Mouse (Mus musculus) lung, adult 18-20 months (tissue): ENCODE results near the gene Smim23.

Source experiments
- DNase-seq, 2 experiments: peaks; one replicate each; pipeline ENCODE4 v3.0.0; 2022; ENCODE audit warnings: mixed read lengths in 2 of 2

The Smim23 gene

DNA sequence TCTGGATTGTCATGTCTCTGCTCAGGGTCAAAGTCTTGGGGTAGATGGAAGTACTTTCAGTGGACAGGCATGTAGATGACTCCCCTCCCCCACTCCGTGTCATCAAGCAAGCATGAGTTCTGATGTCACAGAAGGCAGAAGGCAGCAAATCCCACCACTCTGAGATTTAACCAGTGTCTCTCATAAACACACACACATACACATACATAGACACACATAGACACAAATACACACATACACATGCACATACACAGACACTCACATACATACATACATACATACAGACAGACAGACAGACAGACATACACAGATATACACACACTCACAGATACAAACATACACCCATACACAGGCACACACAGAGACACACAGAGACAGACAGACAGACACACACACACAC lies at the start of gene Smim23:
Gene Smim23, minus strand, starts transcription at position 101 of the 400 bp plus-strand sequence.
- no peak for DNase-seq

- peak; percentile 14 to 43 for DNase-seq
Measured at GRCm38 (mm10) chr11:32868619-32869383, 44.4 kb upstream of the Smim23 start.

- no peak for DNase-seq
Measured at GRCm38 (mm10) chr11:32864615-32865014, 40.2 kb upstream of the Smim23 start.

GRCm38 (mm10) chr11:32857418-32857879 lies 33.0 kb upstream of the Smim23 start:
- no peak for DNase-seq

DNA sequence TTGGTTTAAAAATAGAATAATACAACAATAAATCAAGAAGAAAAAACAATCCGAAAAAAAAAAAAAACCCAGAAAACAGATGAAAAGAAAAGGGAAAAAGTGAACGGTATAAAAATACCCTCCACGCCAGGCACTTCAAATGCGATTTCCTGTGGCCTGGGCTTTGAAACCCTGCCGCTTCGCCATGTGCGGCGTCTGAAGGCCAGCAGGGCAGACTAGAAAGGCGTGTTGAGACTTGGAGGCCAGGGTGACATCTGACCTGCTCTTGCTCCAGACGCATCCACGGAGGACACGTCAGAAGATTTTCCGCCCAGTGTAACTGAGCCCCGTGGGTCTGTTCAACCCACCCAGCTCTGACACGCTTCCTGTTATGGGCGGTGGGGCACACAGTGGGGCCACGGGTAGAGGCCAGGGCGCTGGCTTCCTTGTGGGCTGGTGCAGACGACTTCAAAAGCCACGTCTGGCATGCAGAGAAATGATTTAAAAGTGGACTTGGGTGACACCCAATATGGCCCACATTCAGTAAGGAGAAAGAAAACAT lies 22.3 kb upstream of the Smim23 start:
- DNase-seq: no peak

- no peak for DNase-seq
Measured at GRCm38 (mm10) chr11:32841169-32841568, 16.8 kb upstream of the Smim23 start.

GRCm38 (mm10) chr11:32840256-32840655 lies 15.9 kb upstream of the Smim23 start:
- DNase-seq: no peak

- no peak for DNase-seq
Measured at GRCm38 (mm10) chr11:32835022-32835421, 10.6 kb upstream of the Smim23 start.

- DNase-seq: no peak
Measured at GRCm38 (mm10) chr11:32834367-32834918, 10.0 kb upstream of the Smim23 start.

- no peak for DNase-seq
Measured at GRCm38 (mm10) chr11:32817566-32817965, 6.8 kb downstream of the Smim23 start.

- DNase-seq: no peak
Measured at GRCm38 (mm10) chr11:32814286-32814685, 10.1 kb downstream of the Smim23 start.

- DNase-seq: no peak
Measured at GRCm38 (mm10) chr11:32809091-32809490, 15.3 kb downstream of the Smim23 start.

- peak; percentile 18 to 24 for DNase-seq
Measured at GRCm38 (mm10) chr11:32805958-32806357, 18.4 kb downstream of the Smim23 start.

DNA sequence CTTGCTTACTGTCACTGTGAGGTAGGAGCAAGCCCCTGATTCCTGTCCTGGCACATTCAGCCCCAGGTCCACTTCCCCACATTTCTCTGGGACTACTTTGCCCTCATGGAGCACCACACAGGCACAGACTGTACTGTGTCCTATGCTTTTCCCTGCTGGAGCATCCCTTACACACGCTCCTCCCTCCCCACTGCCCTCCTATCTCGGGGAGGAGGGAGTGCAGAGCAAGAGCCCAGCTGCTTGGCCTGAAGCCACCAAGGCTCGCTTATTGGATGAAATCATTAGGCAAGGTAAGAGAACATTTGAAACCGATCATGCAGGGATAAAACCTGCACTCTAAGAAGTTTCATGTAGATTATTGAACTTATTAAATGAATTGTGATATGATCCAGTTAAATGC lies 20.7 kb downstream of the Smim23 start:
- DNase-seq: peak in 1 of 2 experiments; percentile 15

GRCm38 (mm10) chr11:32801715-32802114 lies 22.7 kb downstream of the Smim23 start:
- DNase-seq: no peak

GRCm38 (mm10) chr11:32800929-32801375 lies 23.5 kb downstream of the Smim23 start:
- peak in 1 of 2 experiments; percentile 18 for DNase-seq

DNA sequence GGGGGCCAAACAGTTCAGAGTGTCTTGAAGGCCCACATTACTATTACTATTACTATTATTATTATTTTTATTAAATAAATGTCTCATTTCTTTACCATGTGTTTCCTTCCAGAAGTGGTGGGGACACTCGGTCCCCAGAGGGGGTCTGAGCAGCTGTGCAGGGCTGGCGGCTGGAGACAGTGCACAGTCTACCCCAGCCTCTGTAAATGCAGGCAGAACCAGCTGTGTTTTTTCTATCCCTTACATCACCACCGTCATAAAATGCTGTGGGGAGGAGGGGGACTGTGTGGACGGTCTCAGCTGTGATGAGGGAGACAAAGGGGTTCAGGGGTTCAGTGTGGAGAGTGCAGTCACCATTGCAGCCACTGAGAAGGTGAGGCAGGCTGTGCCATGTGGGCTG lies 26.0 kb downstream of the Smim23 start:
- DNase-seq: no peak

DNA sequence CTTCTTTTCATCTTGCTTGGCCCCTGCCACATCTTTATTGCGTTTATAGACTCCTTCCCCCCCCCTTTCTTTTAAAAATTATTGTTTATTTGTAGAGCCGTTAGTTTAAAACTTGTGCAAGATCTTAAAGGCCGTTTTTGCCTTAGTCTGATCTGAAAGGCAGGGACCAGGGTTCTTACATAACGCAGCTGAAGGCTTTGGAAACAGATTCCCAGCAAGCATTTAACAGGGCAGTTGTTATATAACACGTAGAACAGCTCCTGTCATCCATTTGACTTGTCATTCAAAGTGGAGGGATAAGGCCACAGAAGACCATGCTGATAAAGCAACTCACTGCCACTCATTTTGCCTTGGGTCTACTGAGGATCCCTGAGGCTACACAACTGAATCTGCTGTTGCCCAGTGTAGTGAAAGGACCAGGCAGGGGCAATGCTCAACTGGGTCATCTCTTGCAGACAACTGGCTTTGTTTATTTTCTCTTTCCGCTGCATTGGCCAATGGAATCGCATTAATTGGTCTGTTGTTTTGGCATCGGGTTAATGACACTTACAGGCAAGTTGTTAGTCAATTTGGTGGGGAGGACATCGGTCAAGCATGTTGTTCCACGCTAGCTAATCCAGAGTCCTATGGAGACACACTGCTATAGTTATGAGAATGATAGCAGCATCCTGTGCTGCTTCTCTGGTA lies 29.5 kb downstream of the Smim23 start:
- no peak for DNase-seq

DNA sequence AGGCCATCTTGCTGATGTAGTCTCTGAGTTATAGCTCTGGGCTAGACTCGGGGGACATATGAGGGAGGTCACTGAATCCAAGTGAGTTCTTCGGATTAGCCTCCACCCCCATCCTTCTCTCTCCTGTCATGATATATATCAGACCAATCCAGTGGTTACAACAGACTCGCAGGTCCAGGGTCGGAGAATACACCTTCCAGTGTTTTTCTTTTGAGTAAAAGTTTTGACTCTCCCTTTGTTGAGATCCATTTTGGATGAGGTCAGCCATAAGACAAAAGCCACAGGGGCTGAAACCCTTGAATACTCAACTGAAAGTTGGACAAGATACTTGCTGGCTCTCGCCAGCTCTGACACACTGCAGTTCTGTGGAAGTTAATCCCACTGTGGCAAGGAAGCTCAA lies 38.2 kb downstream of the Smim23 start:
- no peak for DNase-seq

- no peak for DNase-seq
Measured at GRCm38 (mm10) chr11:32785591-32786147, 38.7 kb downstream of the Smim23 start.

DNA sequence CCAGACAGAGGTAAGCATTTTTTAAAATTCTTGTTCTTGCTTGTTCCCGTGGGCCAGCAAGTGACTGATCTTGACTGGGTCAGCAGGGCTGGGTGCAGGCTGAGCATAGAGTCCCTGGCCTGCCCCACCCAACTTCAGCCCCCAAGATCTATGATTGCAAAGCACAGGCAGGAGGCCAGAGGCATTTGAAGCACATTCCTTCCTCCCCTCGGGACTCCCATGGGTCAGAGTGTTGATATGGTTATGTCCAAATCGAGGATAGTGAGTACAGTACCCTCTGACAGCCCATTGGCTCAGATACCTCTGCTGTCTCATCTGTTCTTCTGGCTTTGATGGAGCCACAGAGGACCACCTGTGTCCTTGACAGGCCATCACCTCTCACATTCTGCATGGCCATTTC lies 41.7 kb downstream of the Smim23 start:
- peak; percentile 8 for DNase-seq

DNA sequence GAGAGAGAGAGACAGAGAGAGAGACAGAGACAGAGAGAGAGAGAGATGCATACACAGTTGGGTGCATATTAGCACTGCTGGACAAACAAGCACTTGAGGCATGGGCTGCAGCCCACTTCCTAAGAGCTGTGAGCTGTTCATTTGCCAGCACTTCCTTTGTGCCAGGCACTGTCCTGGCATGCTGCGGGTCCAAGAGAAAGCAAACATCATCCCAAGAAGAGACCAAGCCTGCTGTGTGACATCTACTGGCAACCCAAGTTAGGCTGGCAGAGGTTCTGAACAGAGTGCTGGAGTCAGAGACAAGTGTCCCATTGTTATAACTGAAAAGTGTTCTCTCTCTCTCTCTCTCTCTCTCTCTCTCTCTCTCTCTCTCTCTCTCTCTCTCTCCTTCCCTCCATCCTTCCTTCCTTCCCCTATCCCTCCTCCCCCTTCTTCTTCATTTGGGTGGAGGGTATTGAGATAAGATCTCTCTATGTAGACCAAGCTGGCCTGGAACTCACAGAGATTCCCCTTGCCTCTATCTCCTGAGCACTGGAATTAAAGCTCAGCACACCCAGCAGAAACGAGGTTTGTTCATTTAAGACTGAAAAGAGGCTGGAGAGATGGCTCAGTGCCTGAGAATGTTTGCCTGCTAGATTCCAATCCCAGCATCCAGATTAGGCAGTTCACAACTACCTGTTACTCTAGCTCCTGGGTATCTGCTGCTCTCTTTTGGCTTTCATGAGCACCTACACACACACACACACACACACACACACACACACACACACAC lies 42.6 kb downstream of the Smim23 start:
- DNase-seq: no peak
